Mouse (Mus musculus): Measurements from ENCODE around the gene Marcksl1. TPM values are rescaled to one million over a fixed set of nuclear protein-coding genes. Genes with fewer than 3 reads are reported as not detected.
A peak's percentile ranks its signal among the peaks of the same experiment; 100 is the strongest.
"Not testable (repeated sequence)": the region's sequence is repeated elsewhere in the genome, so short reads cannot be mapped to it uniquely, and the experiment has no call there.

Marcksl1 gene
- polyA plus RNA-seq, 1 experiment from 2014 or later: 1,978 TPM

- peak; percentile 15 for ATAC-seq (ENCODE audit: low FRiP score)
- H3K4me1 ChIP-seq: peaks cover 57% of the 10 kb centered on the region
- peak overlapping the region; percentile 97 for H3K4me3 ChIP-seq
- under 1% methylated on average over 46 of the region's 57 CpGs for WGBS
- H3K36me3 ChIP-seq: peaks cover 35% of the 10 kb centered on the region
- peak overlapping the region; percentile 97 for H3K4me2 ChIP-seq (replicated peaks)
- peak overlapping the region; percentile 100 for H3K9ac ChIP-seq
- peak overlapping the region; percentile 99 for H3K27ac ChIP-seq
- H3K27me3 ChIP-seq: no peaks in the 10 kb centered on the region
- H3K9me3 ChIP-seq (replicated peaks): no peaks in the 10 kb centered on the region
Measured at GRCm38 (mm10) chr4:129513891-129514290, 510 bp downstream of the Marcksl1 start.

GRCm38 (mm10) chr4:129514300-129514898 is 1.0 kb downstream of the Marcksl1 start:
- Histone ChIP-seq H3K4me3 (peak overlapping the region; percentile 97), H3K27me3 (no peaks in the 10 kb centered on the region), H3K36me3 (peaks cover 36% of the 10 kb centered on the region), H3K4me2 (replicated peaks) (peak overlapping the region; percentile 97), H3K9ac (peak overlapping the region; percentile 100), H3K9me3 (replicated peaks) (no peaks in the 10 kb centered on the region), H3K27ac (peak overlapping the region; percentile 99), H3K4me1 (peaks cover 52% of the 10 kb centered on the region)
- peak; percentile 35 for ATAC-seq (ENCODE audit: low FRiP score)
- WGBS: under 1% methylated on average over 35 of the region's 35 CpGs

GRCm38 (mm10) chr4:129516925-129517324 is 3.5 kb downstream of the Marcksl1 start:
- WGBS: 55% methylated on average over 2 of the region's 2 CpGs
- H3K9me3 ChIP-seq (replicated peaks): no peaks in the 10 kb centered on the region
- no peak overlapping the region for H3K4me3 ChIP-seq
- ATAC-seq (ENCODE audit: low FRiP score): no peak
- H3K27ac ChIP-seq: peak overlapping the region; percentile 67
- H3K27me3 ChIP-seq: no peaks in the 10 kb centered on the region
- H3K36me3 ChIP-seq: peaks cover 60% of the 10 kb centered on the region
- peaks cover 33% of the 10 kb centered on the region for H3K4me1 ChIP-seq
- no peak overlapping the region for H3K9ac ChIP-seq
- peak overlapping the region; percentile 21; the same call in 1 of the 2 replicates for H3K4me2 ChIP-seq (replicated peaks)

- Histone ChIP-seq H3K36me3 (peaks cover 76% of the 10 kb centered on the region), H3K27ac (0 out of 2 replicates have a peak overlapping the region, but pooled peaks have one; percentile 30)
Measured at GRCm38 (mm10) chr4:129518519-129518918, 5.1 kb downstream of the Marcksl1 start.

GRCm38 (mm10) chr4:129525338-129525737 is 12.0 kb downstream of the Marcksl1 start:
- Histone ChIP-seq H3K4me3 (no peak overlapping the region), H3K9me3 (replicated peaks) (no peaks in the 10 kb centered on the region), H3K4me2 (replicated peaks) (no peak overlapping the region), H3K9ac (no peak overlapping the region), H3K36me3 (peaks cover 90% of the 10 kb centered on the region), H3K4me1 (no peaks in the 10 kb centered on the region), H3K27me3 (no peaks in the 10 kb centered on the region), H3K27ac (no peak overlapping the region)
- WGBS: 91% methylated on average over 5 of the region's 5 CpGs
- ATAC-seq (ENCODE audit: low FRiP score): no peak

More at GRCm38 (mm10) chr4:129518519-129518918, 5.1 kb downstream of the Marcksl1 start:
- no peak overlapping the region for H3K4me3 ChIP-seq
- H3K4me1 ChIP-seq: peaks cover 19% of the 10 kb centered on the region
- no peak overlapping the region for H3K4me2 ChIP-seq (replicated peaks)
- 94% methylated on average over 8 of the region's 8 CpGs for WGBS
- no peaks in the 10 kb centered on the region for H3K9me3 ChIP-seq (replicated peaks)
- ATAC-seq (ENCODE audit: low FRiP score): no peak
- H3K27me3 ChIP-seq: no peaks in the 10 kb centered on the region
- no peak overlapping the region for H3K9ac ChIP-seq

- Histone ChIP-seq H3K36me3 (peaks cover 87% of the 10 kb centered on the region), H3K27me3 (no peaks in the 10 kb centered on the region), H3K4me1 (no peaks in the 10 kb centered on the region), H3K27ac (no peak overlapping the region), H3K9me3 (replicated peaks) (no peaks in the 10 kb centered on the region), H3K9ac (no peak overlapping the region), H3K4me3 (no peak overlapping the region), H3K4me2 (replicated peaks) (no peak overlapping the region)
- WGBS: 91% methylated on average over 3 of the region's 3 CpGs
- ATAC-seq (ENCODE audit: low FRiP score): no peak
Measured at GRCm38 (mm10) chr4:129525889-129526288, 12.5 kb downstream of the Marcksl1 start.

GRCm38 (mm10) chr4:129528901-129529300 is 15.5 kb downstream of the Marcksl1 start:
- WGBS: 95% methylated on average over 6 of the region's 6 CpGs
- H3K4me2 ChIP-seq (replicated peaks); H3K4me1 ChIP-seq; H3K27ac ChIP-seq; ATAC-seq (ENCODE audit: low FRiP score); H3K9me3 ChIP-seq (replicated peaks); H3K9ac ChIP-seq; H3K4me3 ChIP-seq; H3K27me3 ChIP-seq: not testable (repeated sequence)
- H3K36me3 ChIP-seq: peaks cover 80% of the 10 kb centered on the region

GRCm38 (mm10) chr4:129540012-129540411 is 26.6 kb downstream of the Marcksl1 start:
- Histone ChIP-seq H3K27me3 (no peaks in the 10 kb centered on the region), H3K4me1 (peaks cover 18% of the 10 kb centered on the region), H3K27ac (no peak overlapping the region), H3K4me2 (replicated peaks) (no peak overlapping the region), H3K4me3 (no peak overlapping the region), H3K9ac (no peak overlapping the region), H3K9me3 (replicated peaks) (no peaks in the 10 kb centered on the region), H3K36me3 (peaks cover 25% of the 10 kb centered on the region; the same call in 1 of the 2 replicates)
- no peak for ATAC-seq (ENCODE audit: low FRiP score)
- 92% methylated on average over 6 of the region's 6 CpGs for WGBS

GRCm38 (mm10) chr4:129541868-129542591 is 28.6 kb downstream of the Marcksl1 start:
- Histone ChIP-seq H3K27me3 (no peaks in the 10 kb centered on the region), H3K36me3 (0 out of 2 replicates have a peak, but pooled peaks cover 18% of the 10 kb centered on the region), H3K4me1 (peaks cover 18% of the 10 kb centered on the region), H3K4me2 (replicated peaks) (peak overlapping the region; percentile 84), H3K27ac (peak overlapping the region; percentile 82), H3K4me3 (peak overlapping the region; percentile 88), H3K9me3 (replicated peaks) (no peaks in the 10 kb centered on the region), H3K9ac (peak overlapping the region; percentile 91)
- under 1% methylated on average over 30 of the region's 30 CpGs for WGBS
- peak; percentile 41; the same call in 1 of the 2 replicates for ATAC-seq (ENCODE audit: low FRiP score)

- WGBS: 2% methylated on average over 46 of the region's 46 CpGs
- Histone ChIP-seq H3K36me3 (0 out of 2 replicates have a peak, but pooled peaks cover 18% of the 10 kb centered on the region), H3K4me2 (replicated peaks) (peak within 1 kb of the TSS; percentile 84), H3K9ac (peak within 1 kb of the TSS; percentile 91), H3K27ac (peak within 1 kb of the TSS; percentile 82), H3K4me3 (peak within 1 kb of the TSS; percentile 88), H3K9me3 (replicated peaks) (no peaks in the 10 kb centered on the region), H3K27me3 (no peaks in the 10 kb centered on the region), H3K4me1 (peaks cover 18% of the 10 kb centered on the region)
- peak; percentile 99 for ATAC-seq (ENCODE audit: low FRiP score)
Measured at GRCm38 (mm10) chr4:129542592-129543141, 29.3 kb downstream of the Marcksl1 start, which contains the start of gene Hdac1. Gene Hdac1 (minus strand): TSS chr4:129542713.

GRCm38 (mm10) chr4:129544106-129544505 is 30.7 kb downstream of the Marcksl1 start:
- Histone ChIP-seq H3K9me3 (replicated peaks) (no peaks in the 10 kb centered on the region), H3K9ac (no peak overlapping the region), H3K27ac (no peak overlapping the region), H3K4me1 (peaks cover 18% of the 10 kb centered on the region), H3K36me3 (0 out of 2 replicates have a peak, but pooled peaks cover 8% of the 10 kb centered on the region), H3K4me3 (no peak overlapping the region), H3K4me2 (replicated peaks) (no peak overlapping the region), H3K27me3 (no peaks in the 10 kb centered on the region)
- 88% methylated on average over 4 of the region's 4 CpGs for WGBS
- ATAC-seq (ENCODE audit: low FRiP score): no peak

- ATAC-seq (ENCODE audit: low FRiP score); H3K27ac ChIP-seq; H3K4me1 ChIP-seq; H3K27me3 ChIP-seq; H3K4me3 ChIP-seq; H3K9me3 ChIP-seq (replicated peaks); H3K9ac ChIP-seq; H3K4me2 ChIP-seq (replicated peaks); H3K36me3 ChIP-seq: not testable (repeated sequence)
- WGBS: 89% methylated on average over 4 of the region's 4 CpGs
Measured at GRCm38 (mm10) chr4:129547631-129548030, 34.2 kb downstream of the Marcksl1 start.

Measured in hindbrain, embryonic 12.5 days (tissue).